Mouse (Mus musculus) liver, adult 2 months (tissue): Measurements from ENCODE around the gene Gm13283.
A peak's percentile ranks its signal among the peaks of the same experiment; 100 is the strongest.

Experiments
- CTCF ChIP-seq: fragments of 200-500 bp; IDR thresholded peaks from 2 replicates; pipeline ENCODE4 v1.5.1; 2011; ENCODE audit warnings: low read depth, low read length, control low read depth
- POLR2A ChIP-seq: fragments of 200-500 bp; IDR thresholded peaks from 2 replicates; pipeline ENCODE4 v1.6.1; 2011; ENCODE audit warnings: low read length, control low read depth; ENCODE audit not compliant: insufficient read depth; ENCODE audit errors: extremely low read depth

- TF ChIP-seq POLR2A (peak; percentile 50; the same call in 1 of the 2 replicates), CTCF (peak; percentile 40)
These were observed 512 bp downstream of the Gm13283 start for GRCm38 (mm10) chr4:88760431-88760830.
